Mouse (Mus musculus): ENCODE results near the gene Spaca3. TPM values are rescaled to one million over a fixed set of nuclear protein-coding genes. Genes with fewer than 3 reads are reported as not detected.

The Spaca3 gene
- polyA plus RNA-seq, 1 experiment from 2014 or later, result not detected

DNA sequence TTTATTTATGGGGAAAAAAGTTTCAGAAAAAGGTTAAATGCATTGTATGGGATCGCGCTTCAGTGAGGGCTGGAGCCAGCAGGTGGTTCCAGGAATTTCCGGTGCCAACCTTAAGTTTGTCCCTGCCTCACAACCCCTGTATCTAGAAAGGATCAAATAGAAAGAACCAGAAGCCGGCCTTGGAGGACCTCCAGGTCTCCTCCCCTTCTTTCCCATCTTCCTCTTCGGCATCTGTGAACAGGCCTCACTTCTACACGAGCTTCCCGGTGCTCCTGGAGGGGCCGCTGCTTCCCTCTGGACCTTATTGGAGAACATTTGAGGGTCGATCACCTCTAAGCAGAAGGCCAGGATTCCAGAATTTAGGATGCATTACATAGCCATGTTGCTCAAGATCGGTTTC, 45.3 kb downstream of the Spaca3 start:
- Histone ChIP-seq H3K27ac (no peak overlapping the region), H3K36me3 (no peaks in the 10 kb centered on the region), H3K9ac (no peak overlapping the region), H3K9me3 (no peaks in the 10 kb centered on the region), H3K4me1 (peaks cover 6% of the 10 kb centered on the region; the same call in 1 of the 2 replicates), H3K4me2 (replicated peaks) (no peak overlapping the region), H3K4me3 (no peak overlapping the region), H3K27me3 (peaks cover 5% of the 10 kb centered on the region; the same call in 1 of the 2 replicates)
- WGBS, result 87% methylated on average over 10 of the region's 10 CpGs
- no peak for ATAC-seq (ENCODE audit: low FRiP score, low read depth)

DNA sequence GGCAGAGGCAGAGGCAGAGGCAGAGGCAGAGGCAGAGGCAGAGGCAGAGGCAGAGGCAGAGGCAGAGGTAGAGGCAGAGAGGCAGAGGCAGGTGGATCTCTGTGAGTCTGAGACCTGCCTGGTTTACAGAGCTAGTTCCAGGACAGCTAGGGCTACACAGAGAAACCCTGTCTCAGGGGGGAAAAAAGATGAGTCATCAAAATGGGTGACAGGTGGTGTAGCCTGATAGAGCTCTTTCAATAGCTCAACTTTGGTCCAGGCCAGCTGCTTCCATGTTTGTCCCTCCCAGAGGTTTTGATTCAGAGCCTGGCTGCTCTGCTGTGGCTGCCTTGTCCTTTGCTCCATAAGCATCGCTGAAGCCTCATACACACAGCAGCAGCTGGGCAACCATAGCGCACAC, 46.4 kb downstream of the Spaca3 start:
- no peaks in the 10 kb centered on the region for H3K36me3 ChIP-seq
- H3K4me2 ChIP-seq (replicated peaks), result no peak overlapping the region
- WGBS, result 88% methylated on average over 2 of the region's 2 CpGs
- no peak for ATAC-seq (ENCODE audit: low FRiP score, low read depth)
- H3K9me3 ChIP-seq, result no peaks in the 10 kb centered on the region
- peaks cover 12% of the 10 kb centered on the region for H3K4me1 ChIP-seq
- no peak overlapping the region for H3K4me3 ChIP-seq
- H3K27ac ChIP-seq, result no peak overlapping the region
- H3K9ac ChIP-seq, result no peak overlapping the region
- H3K27me3 ChIP-seq, result peaks cover 5% of the 10 kb centered on the region; the same call in 1 of the 2 replicates

GRCm38 (mm10) chr11:80906456-80906855, 48.3 kb downstream of the Spaca3 start:
- WGBS, result 27% methylated on average over 4 of the region's 4 CpGs
- peaks cover 5% of the 10 kb centered on the region; the same call in 1 of the 2 replicates for H3K27me3 ChIP-seq
- H3K4me1 ChIP-seq, result peaks cover 13% of the 10 kb centered on the region
- no peak for ATAC-seq (ENCODE audit: low FRiP score, low read depth)
- no peak overlapping the region for H3K4me2 ChIP-seq (replicated peaks)
- no peaks in the 10 kb centered on the region for H3K9me3 ChIP-seq
- no peak overlapping the region for H3K9ac ChIP-seq
- H3K4me3 ChIP-seq, result no peak overlapping the region
- H3K36me3 ChIP-seq, result no peaks in the 10 kb centered on the region
- no peak overlapping the region for H3K27ac ChIP-seq

GRCm38 (mm10) chr11:80907820-80908219, 49.7 kb downstream of the Spaca3 start:
- no peak overlapping the region for H3K4me3 ChIP-seq
- H3K9ac ChIP-seq, result no peak overlapping the region
- no peak overlapping the region for H3K4me2 ChIP-seq (replicated peaks)
- no peak overlapping the region for H3K27ac ChIP-seq
- peaks cover 8% of the 10 kb centered on the region; the same call in 1 of the 2 replicates for H3K27me3 ChIP-seq
- peaks cover 11% of the 10 kb centered on the region for H3K4me1 ChIP-seq
- no peaks in the 10 kb centered on the region for H3K36me3 ChIP-seq
- WGBS, result 84% methylated on average over 6 of the region's 6 CpGs
- H3K9me3 ChIP-seq, result no peaks in the 10 kb centered on the region
- ATAC-seq (ENCODE audit: low FRiP score, low read depth), result no peak

GRCm38 (mm10) chr11:80912721-80913120, 54.6 kb downstream of the Spaca3 start:
- Histone ChIP-seq H3K9ac (no peak overlapping the region), H3K4me1 (peaks cover 8% of the 10 kb centered on the region), H3K4me3 (no peak overlapping the region), H3K4me2 (replicated peaks) (no peak overlapping the region), H3K27me3 (0 out of 2 replicates have a peak, but pooled peaks cover 3% of the 10 kb centered on the region), H3K9me3 (no peaks in the 10 kb centered on the region), H3K36me3 (no peaks in the 10 kb centered on the region), H3K27ac (no peak overlapping the region)
- 72% methylated on average over 5 of the region's 5 CpGs for WGBS
- no peak for ATAC-seq (ENCODE audit: low FRiP score, low read depth)

- Histone ChIP-seq H3K4me3 (no peak overlapping the region), H3K27ac (no peak overlapping the region), H3K27me3 (0 out of 2 replicates have a peak, but pooled peaks cover 3% of the 10 kb centered on the region), H3K36me3 (no peaks in the 10 kb centered on the region), H3K4me2 (replicated peaks) (no peak overlapping the region), H3K9ac (no peak overlapping the region), H3K4me1 (peaks cover 8% of the 10 kb centered on the region), H3K9me3 (no peaks in the 10 kb centered on the region; the same call in 1 of the 2 replicates)
- WGBS, result 32% methylated on average over 4 of the region's 4 CpGs
- ATAC-seq (ENCODE audit: low FRiP score, low read depth), result no peak
Measured at GRCm38 (mm10) chr11:80913408-80914024, 55.4 kb downstream of the Spaca3 start.

Other genes starting within 250 kb of the Spaca3 start
- 6.7 and 7.9 TPM in 2 replicates for gene Myo1d, start 78.3 kb upstream of the Spaca3 start, polyA plus RNA-seq (2015; fragmentation: Nextera tagmentation; extraction: Ambion mirVana)
- gene Tmem98, start 48.2 kb upstream of the Spaca3 start, polyA plus RNA-seq (2015; fragmentation: Nextera tagmentation; extraction: Ambion mirVana), result 106 and 107 TPM in 2 replicates